Mouse (Mus musculus) layer of hippocampus, postnatal 25 days (tissue): ENCODE measurements around the gene Rpa1. TPM values are rescaled to one million over a fixed set of nuclear protein-coding genes. Genes with fewer than 3 reads are reported as not detected.
"Not testable (repeated sequence)": the region's sequence is repeated elsewhere in the genome, so short reads cannot be mapped to it uniquely, and the experiment has no call there.

Experiments used
- DNase-seq, 2 experiments: peaks; one replicate each; pipeline ENCODE4 v3.0.0; 2022; ENCODE audit warnings: mixed read lengths in 2 of 2, low spot score in 1 of 2; ENCODE audit errors: extremely low spot score in 1 of 2
- total RNA-seq, 2 experiments: library from RNA; stranded (reverse); gene quantifications; 2 replicates each; pipeline ENCODE4 v1.2.3; 2021

Rpa1 gene
- total RNA-seq, 2 experiments from 2014 or later, result 58.8 to 59.5 TPM

- no peak for DNase-seq
Measured at GRCm38 (mm10) chr11:75324433-75324832, 23.7 kb downstream of the Rpa1 start.

- no peak for DNase-seq
Measured at GRCm38 (mm10) chr11:75323326-75323737, 24.8 kb downstream of the Rpa1 start.

- no peak for DNase-seq
Measured at GRCm38 (mm10) chr11:75319246-75319645, 28.9 kb downstream of the Rpa1 start.

- DNase-seq, result no peak
Measured at GRCm38 (mm10) chr11:75318351-75319221, 29.5 kb downstream of the Rpa1 start.

- no peak for DNase-seq
Measured at GRCm38 (mm10) chr11:75313834-75314233, 34.3 kb downstream of the Rpa1 start.

GRCm38 (mm10) chr11:75311751-75312150, 36.4 kb downstream of the Rpa1 start:
- DNase-seq, result no peak

GRCm38 (mm10) chr11:75310813-75311212, 37.3 kb downstream of the Rpa1 start:
- no peak for DNase-seq

GRCm38 (mm10) chr11:75308650-75309049, 39.5 kb downstream of the Rpa1 start:
- no peak for DNase-seq

GRCm38 (mm10) chr11:75304797-75305196, 43.3 kb downstream of the Rpa1 start:
- no peak for DNase-seq

- no peak for DNase-seq
Measured at GRCm38 (mm10) chr11:75300954-75301353, 47.2 kb downstream of the Rpa1 start.

- no peak for DNase-seq
Measured at GRCm38 (mm10) chr11:75299786-75300185, 48.3 kb downstream of the Rpa1 start.

GRCm38 (mm10) chr11:75298491-75298890, 49.6 kb downstream of the Rpa1 start:
- DNase-seq, result no peak

- DNase-seq, result no peak
Measured at GRCm38 (mm10) chr11:75297631-75298030, 50.5 kb downstream of the Rpa1 start.

GRCm38 (mm10) chr11:75296406-75297005, 51.6 kb downstream of the Rpa1 start:
- no peak for DNase-seq

GRCm38 (mm10) chr11:75295534-75295933, 52.6 kb downstream of the Rpa1 start:
- not testable (repeated sequence) for DNase-seq

GRCm38 (mm10) chr11:75294862-75295261, 53.3 kb downstream of the Rpa1 start:
- DNase-seq, result no peak

- DNase-seq, result no peak
Measured at GRCm38 (mm10) chr11:75293852-75294361, 54.2 kb downstream of the Rpa1 start.

GRCm38 (mm10) chr11:75292281-75292680, 55.8 kb downstream of the Rpa1 start:
- no peak for DNase-seq

- DNase-seq, result peak in 1 of 2 experiments; percentile 56
Measured at GRCm38 (mm10) chr11:75291389-75292215, 56.5 kb downstream of the Rpa1 start.

- DNase-seq, result peak; percentile 93 to 98
Measured at GRCm38 (mm10) chr11:75290566-75291271, 57.4 kb downstream of the Rpa1 start.
